ENCODE assay signal across 9 mouse cellular contexts in genomic region chr7:120977063-120977462, GRCm38 (mm10). TPM values are rescaled to one million over a fixed set of nuclear protein-coding genes. Genes with fewer than 3 reads are reported as not detected.
A peak's percentile ranks its signal among the peaks of the same experiment; 100 is the strongest.
DNase-seq lines count a peak whose midpoint lies in the region; ATAC-seq and TF ChIP-seq lines count a peak whose summit lies in the region.
"Had no signal": no experiment of that assay in that cellular context is flagged by ENCODE, and none has a peak within 500 bp of the region (broad histone marks: within the 10 kb centered on the region; RNA-seq: fewer than 3 reads in every experiment).

No protein-coding gene starts in this region.

- peak; percentile 10 for DNase-seq in CH12.LX (ENCODE audit: extremely low read depth)
- no peak for DNase-seq in cerebellum, postnatal 25 days
- no peak for DNase-seq in frontal cortex, postnatal 36 days (ENCODE audit: low spot score in 2 of 2)
- no peak for DNase-seq in forebrain, embryonic 10.5 days (ENCODE audit: extremely low spot score, low spot score)

- no peak for TF ChIP-seq RAD21 in CH12.LX (IDR thresholded peaks at IDR 0.05; ENCODE audit: low read depth, low read length)

- H3K9ac ChIP-seq in forebrain, embryonic 16.5 days (replicated peaks; ENCODE audit: low read depth, low read length), result no peak overlapping the region
- no peak overlapping the region for H3K9ac ChIP-seq in forebrain, embryonic 13.5 days
- no peak overlapping the region for H3K9ac ChIP-seq in CH12.LX (ENCODE audit: insufficient read depth, low read depth)
- no peak overlapping the region for H3K9ac ChIP-seq in heart, embryonic 15.5 days
- no peak overlapping the region for H3K9ac ChIP-seq in liver, embryonic 16.5 days (ENCODE audit: low read depth, low read length)

- H3K27ac ChIP-seq in forebrain, embryonic 16.5 days (ENCODE audit: low read length), result no peak overlapping the region
- no peak overlapping the region for H3K27ac ChIP-seq in forebrain, embryonic 13.5 days
- H3K27ac ChIP-seq in CH12.LX (ENCODE audit: insufficient read depth, low read depth), result no peak overlapping the region; the same call in 1 of the 2 replicates
- H3K27ac ChIP-seq in heart, embryonic 15.5 days, result peak overlapping the region; percentile 66
- H3K27ac ChIP-seq in liver, embryonic 16.5 days (ENCODE audit: low read length), result no peak overlapping the region
- no peak overlapping the region for H3K27ac ChIP-seq in forebrain, embryonic 10.5 days

- 15% methylated on average over 7 of the region's 7 CpGs for WGBS in forebrain, embryonic 16.5 days
- 34% methylated on average over 7 of the region's 7 CpGs for WGBS in forebrain, embryonic 13.5 days
- WGBS in heart, embryonic 15.5 days, result 45% methylated on average over 7 of the region's 7 CpGs
- 68% methylated on average over 7 of the region's 7 CpGs for WGBS in liver, embryonic 16.5 days (ENCODE audit: insufficient replicate concordance)
- WGBS in forebrain, embryonic 10.5 days, result 83% methylated on average over 7 of the region's 7 CpGs

- no peak for TF ChIP-seq EP300 in CH12.LX (IDR thresholded peaks at IDR 0.05; ENCODE audit: low read length)

- H3K27me3 ChIP-seq in forebrain, embryonic 16.5 days (replicated peaks; ENCODE audit: control insufficient read depth, insufficient read depth, low read length), result no peaks in the 10 kb centered on the region
- no peaks in the 10 kb centered on the region for H3K27me3 ChIP-seq in forebrain, embryonic 13.5 days
- H3K27me3 ChIP-seq in CH12.LX (replicated peaks), result no peaks in the 10 kb centered on the region
- H3K27me3 ChIP-seq in heart, embryonic 15.5 days, result no peaks in the 10 kb centered on the region
- H3K27me3 ChIP-seq in liver, embryonic 16.5 days (ENCODE audit: control insufficient read depth, insufficient read depth, low read depth, low read length), result no peaks in the 10 kb centered on the region
- no peaks in the 10 kb centered on the region for H3K27me3 ChIP-seq in forebrain, embryonic 10.5 days (ENCODE audit: poor library complexity, severe bottlenecking)

- in situ Hi-C loops in CH12.LX (cut with MboI; ENCODE audit: low pct_ligation_motif_present, low pct_unique_long_range_greater_than_20kb, low sequenced_read_pairs), result no loop called here

- no peaks in the 10 kb centered on the region for H3K36me3 ChIP-seq in forebrain, embryonic 16.5 days (ENCODE audit: control insufficient read depth, insufficient read depth)
- H3K36me3 ChIP-seq in forebrain, embryonic 13.5 days (ENCODE audit: poor library complexity, severe bottlenecking), result no peaks in the 10 kb centered on the region
- no peaks in the 10 kb centered on the region for H3K36me3 ChIP-seq in CH12.LX (replicated peaks in 1 of 2; ENCODE audit: control insufficient read depth in 1 of 2, insufficient read depth in 1 of 2, low read length in 1 of 2)
- no peaks in the 10 kb centered on the region for H3K36me3 ChIP-seq in heart, embryonic 15.5 days
- no peaks in the 10 kb centered on the region for H3K36me3 ChIP-seq in liver, embryonic 16.5 days (ENCODE audit: control insufficient read depth, insufficient read depth)
- H3K36me3 ChIP-seq in forebrain, embryonic 10.5 days (replicated peaks), result no peaks in the 10 kb centered on the region; the same call in 1 of the 2 replicates

- peaks cover 1% of the 10 kb centered on the region; the same call in 1 of the 2 replicates for H3K79me2 ChIP-seq in CH12.LX (replicated peaks; ENCODE audit: control insufficient read depth, extremely low read depth, insufficient read depth, poor library complexity, severe bottlenecking)

- no peak overlapping the region for H3K4me3 ChIP-seq in forebrain, embryonic 16.5 days (replicated peaks; ENCODE audit: low read length)
- no peak overlapping the region for H3K4me3 ChIP-seq in forebrain, embryonic 13.5 days
- no peak overlapping the region for H3K4me3 ChIP-seq in CH12.LX (replicated peaks in 1 of 3; ENCODE audit: low read depth in 2 of 3, low read length in 2 of 3, poor library complexity in 1 of 3)
- H3K4me3 ChIP-seq in heart, embryonic 15.5 days, result no peak overlapping the region
- no peak overlapping the region; the same call in 1 of the 2 replicates for H3K4me3 ChIP-seq in liver, embryonic 16.5 days (ENCODE audit: low read depth, low read length)
- no peak overlapping the region for H3K4me3 ChIP-seq in forebrain, embryonic 10.5 days

- no peak for TF ChIP-seq CTCF in CH12.LX (conservative IDR thresholded peaks at IDR 0.05 in 1 of 2, IDR thresholded peaks at IDR 0.05 in 1 of 2; ENCODE audit: low read depth in 2 of 2, low read length in 2 of 2)

- H3K4me1 ChIP-seq in forebrain, embryonic 16.5 days (replicated peaks; ENCODE audit: control insufficient read depth, insufficient read depth, low read length), result peaks cover 18% of the 10 kb centered on the region
- H3K4me1 ChIP-seq in forebrain, embryonic 13.5 days, result peaks cover 27% of the 10 kb centered on the region
- H3K4me1 ChIP-seq in CH12.LX (ENCODE audit: control insufficient read depth in 1 of 2, insufficient read depth in 2 of 2), result peaks cover 0 to 11% of the 10 kb centered on the region in 2 experiments; a peak in 2 of 4 replicates
- H3K4me1 ChIP-seq in heart, embryonic 15.5 days (replicated peaks), result peaks cover 20% of the 10 kb centered on the region
- H3K4me1 ChIP-seq in liver, embryonic 16.5 days (ENCODE audit: control insufficient read depth, low read depth, low read length), result peaks cover 44% of the 10 kb centered on the region
- peaks cover 40% of the 10 kb centered on the region for H3K4me1 ChIP-seq in forebrain, embryonic 10.5 days

- no peak overlapping the region for H3K4me2 ChIP-seq in forebrain, embryonic 16.5 days (ENCODE audit: low read length)
- H3K4me2 ChIP-seq in forebrain, embryonic 13.5 days, result no peak overlapping the region
- no peak overlapping the region for H3K4me2 ChIP-seq in CH12.LX (ENCODE audit: insufficient read depth, low read depth, poor library complexity, severe bottlenecking)
- H3K4me2 ChIP-seq in heart, embryonic 15.5 days, result no peak overlapping the region
- peak overlapping the region; percentile 85 for H3K4me2 ChIP-seq in liver, embryonic 16.5 days (ENCODE audit: low read depth, low read length)

- H3K9me3 ChIP-seq in forebrain, embryonic 16.5 days (ENCODE audit: control insufficient read depth, low read length), result no peaks in the 10 kb centered on the region
- no peaks in the 10 kb centered on the region for H3K9me3 ChIP-seq in forebrain, embryonic 13.5 days (replicated peaks)
- no peaks in the 10 kb centered on the region for H3K9me3 ChIP-seq in CH12.LX (replicated peaks; ENCODE audit: low read length)
- no peaks in the 10 kb centered on the region for H3K9me3 ChIP-seq in heart, embryonic 15.5 days (replicated peaks)
- H3K9me3 ChIP-seq in liver, embryonic 16.5 days (replicated peaks; ENCODE audit: control insufficient read depth, low read length), result no peaks in the 10 kb centered on the region
- no peaks in the 10 kb centered on the region for H3K9me3 ChIP-seq in forebrain, embryonic 10.5 days

- no peak for TF ChIP-seq POLR2A in CH12.LX (IDR thresholded peaks at IDR 0.05; ENCODE audit: low read depth, low read length)

- dilution Hi-C loops in CH12.LX (cut with MboI; ENCODE audit: extremely low pct_ligation_motif_present, extremely low pct_unique_long_range_greater_than_20kb, low sequenced_read_pairs), result no loop called here

- ATAC-seq in forebrain, embryonic 16.5 days, result peak; percentile 29; the same call in 1 of the 2 replicates
- no peak for ATAC-seq in forebrain, embryonic 13.5 days
- no peak for ATAC-seq in heart, embryonic 15.5 days (replicated peaks; ENCODE audit: insufficient number of reproducible peaks, insufficient read depth, low FRiP score, low read depth)
- no peak for ATAC-seq in liver, embryonic 16.5 days (ENCODE audit: low read depth)

RNA-seq across cellular contexts. Expression of gene Cdr2, which starts 5.0 kb away (rescaled TPM):
- polyA plus RNA-seq in forebrain, embryonic 16.5 days (2015; fragmentation: Nextera tagmentation; extraction: Ambion mirVana), result 8.8 and 9.0 TPM in 2 replicates
- polyA plus RNA-seq in forebrain, embryonic 13.5 days (2015; fragmentation: Nextera tagmentation; extraction: Ambion mirVana), result 11.1 TPM in 2 replicates
- total RNA-seq in CH12.LX (2012; rRNA removed) (5.7 and 10.5 TPM in 2 replicates), CH12.LX (2014; rRNA removed) (9.5 and 10.4 TPM in 2 replicates)
- polyA plus RNA-seq in CH12.LX (2012; ENCODE audit: insufficient read length, low read depth), result 8.7 and 9.5 TPM in 2 replicates
- 13.2 and 14.8 TPM in 2 replicates for polyA plus RNA-seq in heart, embryonic 15.5 days (2015; fragmentation: Nextera tagmentation; extraction: Ambion mirVana)
- polyA plus RNA-seq in liver, embryonic 16.5 days (2015; fragmentation: Nextera tagmentation; extraction: Ambion mirVana), result 47.9 and 51.5 TPM in 2 replicates
- 12.9 TPM in 2 replicates for polyA plus RNA-seq in forebrain, embryonic 10.5 days (2016; fragmentation: Nextera tagmentation; extraction: Ambion mirVana)

RNA-seq across cellular contexts. Expression of gene Mfsd13b, which starts 5.2 kb away (rescaled TPM):
- polyA plus RNA-seq in forebrain, embryonic 16.5 days (2015; fragmentation: Nextera tagmentation; extraction: Ambion mirVana), result 0.17 TPM in 1 of 2 replicates, not detected in the other
- 0.31 and 0.45 TPM in 2 replicates for polyA plus RNA-seq in forebrain, embryonic 13.5 days (2015; fragmentation: Nextera tagmentation; extraction: Ambion mirVana)
- total RNA-seq in CH12.LX (2012; rRNA removed) (0.63 TPM in 1 of 2 replicates, not detected in the other), CH12.LX (2014; rRNA removed) (not detected in 2 replicates)
- polyA plus RNA-seq in CH12.LX (2012; ENCODE audit: insufficient read length, low read depth), result not detected in 2 replicates
- polyA plus RNA-seq in heart, embryonic 15.5 days (2015; fragmentation: Nextera tagmentation; extraction: Ambion mirVana), result 0.09 TPM in 1 of 2 replicates, not detected in the other
- not detected in 2 replicates for polyA plus RNA-seq in liver, embryonic 16.5 days (2015; fragmentation: Nextera tagmentation; extraction: Ambion mirVana)
- 0.37 and 0.68 TPM in 2 replicates for polyA plus RNA-seq in forebrain, embryonic 10.5 days (2016; fragmentation: Nextera tagmentation; extraction: Ambion mirVana)
- total RNA-seq: common myeloid progenitor, adult 5-6 weeks had no signal

RNA-seq across cellular contexts. Expression of gene Mettl9, which starts 57.2 kb away (rescaled TPM):
- polyA plus RNA-seq in forebrain, embryonic 16.5 days (2015; fragmentation: Nextera tagmentation; extraction: Ambion mirVana), result 207 and 229 TPM in 2 replicates
- 225 and 230 TPM in 2 replicates for polyA plus RNA-seq in forebrain, embryonic 13.5 days (2015; fragmentation: Nextera tagmentation; extraction: Ambion mirVana)
- total RNA-seq in CH12.LX (2012; rRNA removed) (21.7 and 25.8 TPM in 2 replicates), CH12.LX (2014; rRNA removed) (75.0 and 82.4 TPM in 2 replicates)
- polyA plus RNA-seq in CH12.LX (2012; ENCODE audit: insufficient read length, low read depth), result 42.0 and 44.3 TPM in 2 replicates
- 87.4 and 92.5 TPM in 2 replicates for polyA plus RNA-seq in heart, embryonic 15.5 days (2015; fragmentation: Nextera tagmentation; extraction: Ambion mirVana)
- polyA plus RNA-seq in liver, embryonic 16.5 days (2015; fragmentation: Nextera tagmentation; extraction: Ambion mirVana), result 36.1 and 36.7 TPM in 2 replicates
- 184 and 188 TPM in 2 replicates for polyA plus RNA-seq in forebrain, embryonic 10.5 days (2016; fragmentation: Nextera tagmentation; extraction: Ambion mirVana)

RNA-seq across cellular contexts. Expression of gene Polr3e, which starts 59.5 kb away (rescaled TPM):
- 32.6 and 34.5 TPM in 2 replicates for polyA plus RNA-seq in forebrain, embryonic 16.5 days (2015; fragmentation: Nextera tagmentation; extraction: Ambion mirVana)
- 27.1 and 30.1 TPM in 2 replicates for polyA plus RNA-seq in forebrain, embryonic 13.5 days (2015; fragmentation: Nextera tagmentation; extraction: Ambion mirVana)
- total RNA-seq in CH12.LX (2012; rRNA removed) (33.6 and 33.7 TPM in 2 replicates), CH12.LX (2014; rRNA removed) (22.3 and 25.3 TPM in 2 replicates)
- polyA plus RNA-seq in CH12.LX (2012; ENCODE audit: insufficient read length, low read depth), result 38.1 and 38.2 TPM in 2 replicates
- 17.5 and 22.9 TPM in 2 replicates for polyA plus RNA-seq in heart, embryonic 15.5 days (2015; fragmentation: Nextera tagmentation; extraction: Ambion mirVana)
- polyA plus RNA-seq in liver, embryonic 16.5 days (2015; fragmentation: Nextera tagmentation; extraction: Ambion mirVana), result 10.1 and 10.4 TPM in 2 replicates
- polyA plus RNA-seq in forebrain, embryonic 10.5 days (2016; fragmentation: Nextera tagmentation; extraction: Ambion mirVana), result 44.6 and 45.5 TPM in 2 replicates
